Mouse (Mus musculus) left cerebral cortex, adult 2 months (tissue): ENCODE results near the gene Spata1. TPM values are rescaled to one million over a fixed set of nuclear protein-coding genes. Genes with fewer than 3 reads are reported as not detected.
"Not testable (repeated sequence)": the region's sequence is repeated elsewhere in the genome, so short reads cannot be mapped to it uniquely, and the experiment has no call there.

Experiments
- DNase-seq, 2 experiments: peaks; one replicate each; pipeline ENCODE4 v3.0.0; 2021 to 2022; ENCODE audit warnings: low spot score in 2 of 2, mixed read lengths in 1 of 2; ENCODE audit errors: extremely low spot score in 1 of 2
- H3K27ac ChIP-seq: fragments of 200-600 bp; 2 replicates; pipeline ENCODE4 v1.8.1; 2022
- H3K4me3 ChIP-seq: fragments of 200-600 bp; 2 replicates; pipeline ENCODE4 v1.8.1; 2022
- CTCF ChIP-seq: fragments of 200-600 bp; IDR thresholded peaks from 2 replicates; pipeline ENCODE4 v1.8.1; 2022; ENCODE audit warnings: antibody characterized with exemption, mild to moderate bottlenecking, moderate library complexity
- intact Hi-C: fragments of 180-260 bp; cut with DNase I; formaldehyde crosslinking; loops from one replicate; pipeline ENCODE4 v1.15.1; 2025
- total RNA-seq, 2 experiments: library from RNA; stranded (reverse); gene quantifications; 2 replicates each; pipeline ENCODE4 v1.2.3; 2021

Gene Spata1
- total RNA-seq, 2 experiments from 2014 or later = 3.2 to 3.7 TPM

DNA sequence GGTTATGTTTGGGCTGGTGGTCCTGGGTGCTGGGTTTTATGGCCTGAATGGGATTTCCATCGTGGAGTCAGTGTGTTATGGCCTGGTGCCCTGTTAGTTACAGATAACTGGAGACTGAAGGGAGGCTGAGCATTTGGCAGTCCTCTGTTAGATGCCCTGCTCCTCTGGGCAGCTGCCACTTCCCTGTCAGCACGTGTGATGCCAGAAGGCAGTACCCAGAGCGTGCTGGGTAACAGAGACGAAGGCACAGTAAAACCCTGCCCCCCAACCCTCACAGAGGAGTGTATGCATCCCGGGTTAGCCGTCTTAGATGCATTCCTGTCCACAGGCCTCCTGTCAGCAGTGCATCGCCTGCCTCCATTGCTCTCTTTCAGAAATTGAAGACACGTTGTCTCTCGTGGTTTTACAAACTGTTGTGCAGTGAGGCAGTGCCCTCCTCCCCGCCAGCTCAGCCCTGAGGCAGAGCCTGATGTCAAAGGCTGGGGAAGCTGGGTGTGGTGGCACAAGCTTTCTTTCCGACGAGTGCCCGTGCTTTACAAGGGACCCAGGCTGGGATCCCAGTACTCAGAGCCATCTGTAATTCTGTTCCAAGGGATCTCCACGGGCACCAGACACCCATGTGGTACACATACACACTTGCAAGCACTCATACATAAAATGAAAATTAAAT is 65.7 kb downstream of the Spata1 start:
- no peak for DNase-seq
- Histone ChIP-seq H3K4me3 (no peak overlapping the region), H3K27ac (no peak overlapping the region)
- TF ChIP-seq CTCF = no peak
- intact Hi-C loops = no loop called here

DNA sequence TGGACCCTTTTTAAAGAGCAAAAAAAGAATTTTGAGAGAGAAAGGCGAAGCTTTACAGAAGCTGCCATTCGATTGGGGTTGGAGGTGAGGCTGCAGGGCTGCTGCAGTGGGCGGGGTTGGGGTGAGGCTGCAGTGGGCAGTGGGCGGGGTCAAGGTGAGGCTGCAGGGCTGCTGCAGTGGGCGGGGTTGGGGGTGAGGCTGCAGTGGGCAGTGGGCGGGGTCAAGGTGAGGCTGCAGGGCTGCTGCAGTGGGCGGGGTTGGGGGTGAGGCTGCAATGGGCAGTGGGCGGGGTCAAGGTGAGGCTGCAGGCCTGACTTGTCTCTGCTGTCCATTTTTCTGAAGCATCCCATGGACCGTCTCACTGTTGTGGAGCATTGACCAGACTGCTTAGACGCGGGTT is 66.5 kb downstream of the Spata1 start:
- intact Hi-C loops = not testable (repeated sequence)

DNA sequence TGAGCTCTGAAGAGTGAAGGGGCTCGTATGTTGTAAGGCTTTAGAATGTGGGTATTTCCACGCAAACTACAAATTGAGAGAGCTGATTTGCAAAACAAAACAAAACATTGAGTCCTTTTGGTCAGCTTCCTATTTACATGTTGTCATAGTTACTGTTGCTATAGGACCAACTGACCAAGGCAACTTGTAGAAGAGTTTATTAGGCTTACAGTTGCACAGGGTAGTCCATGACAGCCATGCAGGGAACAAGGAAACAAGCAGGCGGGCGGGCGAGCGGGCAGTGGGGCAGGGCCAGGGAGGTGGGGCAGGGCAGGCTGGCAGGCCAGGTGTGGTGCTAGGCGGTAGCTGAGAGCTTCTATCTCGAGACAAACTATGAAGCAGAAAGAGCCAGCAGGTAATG is 73.1 kb downstream of the Spata1 start:
- intact Hi-C loops = no loop called here
- TF ChIP-seq CTCF = no peak
- Histone ChIP-seq H3K4me3 (no peak overlapping the region), H3K27ac (no peak overlapping the region)
- no peak for DNase-seq

More for the DNA sequence above, 66.5 kb downstream of the Spata1 start:
- DNase-seq, H3K27ac ChIP-seq, H3K4me3 ChIP-seq: not testable (repeated sequence)

DNA sequence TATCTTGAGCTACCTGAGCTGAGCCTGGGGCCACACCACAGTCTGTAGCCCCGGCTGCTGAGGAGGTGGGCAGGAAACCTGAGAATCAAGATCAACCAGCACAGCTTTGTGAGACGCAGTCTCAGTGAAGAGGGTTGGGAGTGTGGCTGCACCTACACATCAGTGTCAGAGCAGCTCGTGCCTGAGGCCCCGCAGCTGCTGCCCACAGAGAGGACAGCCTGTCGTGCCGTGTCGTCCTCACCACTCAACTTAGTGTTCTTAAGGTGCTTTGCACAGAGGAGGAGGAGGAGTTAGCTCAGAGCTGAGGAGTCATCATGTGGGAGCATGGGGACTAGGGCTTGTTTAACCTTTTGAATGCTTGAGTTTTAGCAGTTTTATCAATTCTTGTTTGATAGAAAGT is 73.7 kb downstream of the Spata1 start:
- DNase-seq = no peak
- H3K4me3 ChIP-seq = no peak overlapping the region
- TF ChIP-seq CTCF = no peak
- H3K27ac ChIP-seq = no peak overlapping the region
- intact Hi-C loops = no loop called here

DNA sequence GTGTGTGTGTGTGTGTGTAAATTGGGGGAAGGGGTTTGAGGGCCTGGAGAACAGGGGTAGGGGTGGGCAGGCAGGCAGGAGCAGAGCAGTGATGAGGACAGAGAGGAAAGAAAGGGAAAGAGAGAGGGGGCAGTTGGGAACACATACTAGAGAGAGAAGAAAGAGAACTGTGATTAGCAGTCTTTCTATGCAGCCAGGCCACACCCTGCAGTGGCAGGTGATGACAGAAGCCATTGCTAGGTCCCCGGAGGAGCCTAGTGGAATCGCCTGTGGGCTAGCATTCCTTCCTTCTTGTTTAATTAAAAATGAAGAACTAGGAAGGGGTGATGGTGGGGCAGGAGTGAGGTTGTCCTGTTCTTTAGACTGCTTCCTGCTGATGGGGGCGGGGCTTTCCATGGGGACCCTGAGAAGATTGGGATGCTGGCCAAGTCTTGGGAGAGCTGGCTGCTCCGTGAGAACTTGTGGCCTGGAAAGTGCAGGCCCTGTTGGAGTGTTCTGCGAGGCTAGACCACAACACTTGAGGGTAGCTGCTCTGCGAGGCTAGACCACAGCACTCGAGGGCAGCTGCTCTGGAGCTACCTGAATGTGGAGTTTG is 75.2 kb downstream of the Spata1 start:
- H3K27ac ChIP-seq = no peak overlapping the region
- no peak for DNase-seq
- intact Hi-C loops = no loop called here
- TF ChIP-seq CTCF = no peak
- no peak overlapping the region for H3K4me3 ChIP-seq

DNA sequence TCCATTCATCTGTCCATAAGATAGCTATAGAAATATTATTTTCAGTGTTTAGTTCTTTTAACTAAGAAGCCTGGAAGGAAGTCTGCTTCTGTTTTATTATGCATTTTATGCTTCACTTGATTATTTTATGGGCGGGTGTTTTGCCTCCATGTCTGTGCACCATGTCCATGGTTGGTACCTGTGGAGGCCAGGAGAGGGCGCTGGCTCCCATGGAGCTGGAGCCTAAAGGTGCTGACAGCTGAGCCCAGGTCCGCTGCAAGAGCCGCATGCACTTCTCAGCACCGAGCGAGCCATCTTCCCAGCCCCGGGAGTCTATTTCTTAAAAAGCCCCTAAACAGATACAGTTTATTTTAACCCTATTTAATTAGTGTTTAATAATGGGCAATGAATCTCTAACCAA is 75.8 kb downstream of the Spata1 start:
- peak; percentile 34 for TF ChIP-seq CTCF
- Histone ChIP-seq H3K4me3 (no peak overlapping the region), H3K27ac (no peak overlapping the region)
- DNase-seq = no peak
- intact Hi-C loops = no loop called here

DNA sequence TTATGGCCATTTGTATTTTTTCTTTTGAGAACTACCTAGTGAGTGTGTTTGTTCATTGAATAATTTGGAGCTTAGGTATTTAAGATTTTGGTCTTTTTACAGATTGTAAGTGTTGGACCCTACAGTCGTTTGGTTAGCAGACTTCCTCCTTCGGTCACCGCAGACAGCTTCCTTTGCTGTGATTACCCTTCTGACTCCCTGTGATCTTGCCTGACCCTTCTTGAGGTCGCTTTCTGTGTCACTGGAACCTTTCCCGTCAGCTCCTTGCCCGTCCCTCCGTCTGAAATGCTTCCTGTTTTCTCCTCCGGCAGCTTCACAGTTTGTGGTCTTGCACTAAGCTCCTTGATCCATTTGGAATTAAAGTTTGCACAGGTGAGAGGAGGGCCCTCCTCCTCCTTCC is 77.8 kb downstream of the Spata1 start:
- intact Hi-C loops = no loop called here
- TF ChIP-seq CTCF = no peak
- no peak for DNase-seq
- Histone ChIP-seq H3K27ac (no peak overlapping the region), H3K4me3 (no peak overlapping the region)

DNA sequence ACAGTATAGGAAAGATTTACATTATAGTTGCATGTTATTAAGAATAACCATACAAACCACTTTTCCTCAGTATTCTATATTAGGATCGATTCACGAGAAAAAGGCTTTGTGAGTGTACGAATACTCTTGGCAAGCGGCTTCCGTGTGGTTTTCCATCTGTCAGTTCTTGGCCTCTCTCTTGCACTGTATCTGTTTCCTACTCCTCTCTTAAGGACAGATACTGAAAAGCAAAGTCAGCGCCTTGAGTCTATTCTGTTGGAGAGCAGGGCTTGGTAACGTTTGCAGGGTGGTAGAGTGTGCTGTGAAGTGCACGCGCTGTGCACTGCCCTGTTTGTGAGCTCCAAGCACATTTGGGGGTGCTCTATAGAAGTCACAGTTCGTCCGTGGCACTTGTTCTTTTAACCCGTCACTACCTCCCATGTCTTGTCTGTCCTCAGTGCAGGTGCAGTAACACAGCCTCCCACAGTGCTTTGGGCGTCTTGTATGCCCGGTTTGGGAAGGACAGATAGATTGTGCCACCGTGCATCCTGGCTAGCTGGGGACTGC is 79.5 kb downstream of the Spata1 start:
- no peak overlapping the region for H3K4me3 ChIP-seq
- no peak for DNase-seq
- intact Hi-C loops = no loop called here
- no peak overlapping the region for H3K27ac ChIP-seq
- no peak for TF ChIP-seq CTCF

DNA sequence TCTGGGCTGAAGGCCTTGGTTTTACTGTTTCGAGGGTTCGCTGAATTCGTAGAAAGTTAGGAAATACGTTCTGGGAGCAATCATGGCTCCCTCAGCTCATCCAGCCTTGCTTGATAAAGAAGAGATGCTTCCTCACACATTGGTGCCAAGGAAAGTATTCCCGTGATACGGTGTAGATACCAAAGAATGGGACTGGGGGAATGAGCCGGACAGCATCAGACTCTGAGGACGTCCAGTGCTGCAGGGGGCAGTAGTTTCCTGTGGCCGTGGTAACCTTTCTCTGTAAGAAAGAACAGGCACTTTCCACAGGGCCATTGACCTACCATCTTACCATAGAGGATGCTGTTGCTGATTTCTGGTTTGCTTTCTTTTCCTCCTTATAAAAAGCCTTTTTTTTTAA is 80.0 kb downstream of the Spata1 start:
- H3K27ac ChIP-seq = no peak overlapping the region; the same call in 1 of the 2 replicates
- no peak for DNase-seq
- intact Hi-C loops = no loop called here
- no peak for TF ChIP-seq CTCF
- H3K4me3 ChIP-seq = no peak overlapping the region

DNA sequence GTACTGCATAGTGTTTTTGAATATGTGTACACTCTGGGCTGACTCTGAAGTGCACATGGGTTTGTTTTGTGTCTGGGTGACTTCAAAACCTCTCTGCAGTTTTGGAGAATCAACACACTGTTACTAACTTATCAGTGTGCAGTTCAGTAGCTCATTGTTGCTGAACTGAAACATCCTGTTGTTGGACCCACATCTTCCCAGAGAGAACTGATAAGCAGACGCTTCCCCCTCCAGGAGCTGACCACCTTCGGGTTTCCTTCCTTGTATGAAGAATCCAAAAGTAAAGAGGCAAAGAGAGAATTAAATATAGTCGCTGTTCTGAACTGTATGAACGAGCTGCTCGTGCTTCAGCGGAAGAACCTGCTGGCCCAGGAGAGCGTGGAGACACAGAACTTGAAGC is 80.7 kb downstream of the Spata1 start:
- TF ChIP-seq CTCF = no peak
- Histone ChIP-seq H3K27ac (no peak overlapping the region), H3K4me3 (no peak overlapping the region)
- no peak for DNase-seq
- intact Hi-C loops = no loop called here

DNA sequence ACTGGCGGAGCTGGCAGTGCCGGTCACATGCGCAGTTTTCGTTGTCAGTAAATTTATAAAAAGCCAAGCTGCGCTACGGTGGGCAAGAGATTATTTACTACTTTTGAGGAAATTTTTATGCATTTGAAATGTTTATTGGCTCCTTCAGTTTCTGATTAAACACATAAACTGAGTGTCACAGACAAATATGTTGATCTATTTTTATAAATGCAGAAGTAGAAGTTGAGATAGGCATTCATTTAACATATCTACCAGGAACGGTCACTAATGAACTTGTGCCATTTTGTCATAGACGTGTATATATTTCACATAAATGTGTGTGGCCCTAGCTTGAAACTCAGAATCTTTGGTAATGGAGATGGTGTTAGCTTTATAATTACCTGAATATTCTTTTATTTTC is 81.7 kb downstream of the Spata1 start:
- Histone ChIP-seq H3K27ac (no peak overlapping the region), H3K4me3 (no peak overlapping the region)
- intact Hi-C loops = no loop called here
- TF ChIP-seq CTCF = no peak
- no peak for DNase-seq

DNA sequence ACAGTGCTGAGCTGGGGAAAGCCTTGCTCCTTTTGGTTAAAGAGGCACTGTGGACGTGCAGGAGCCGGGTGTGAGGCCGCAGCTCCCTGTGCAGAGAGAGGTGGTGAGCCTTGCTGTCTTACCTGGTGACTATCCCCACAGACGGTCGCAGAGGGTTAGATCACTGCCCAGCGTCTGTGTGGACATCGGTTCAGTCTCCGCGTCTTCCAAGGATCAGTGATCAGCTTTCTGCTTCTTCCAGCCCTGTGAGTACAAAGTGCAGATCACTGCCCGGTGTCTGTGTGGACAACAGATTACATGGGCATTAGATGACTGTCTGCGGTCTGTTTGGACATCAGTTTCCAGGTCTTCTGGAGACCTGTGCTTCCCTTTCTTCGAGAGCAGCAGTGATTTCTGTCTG is 85.0 kb downstream of the Spata1 start:
- Histone ChIP-seq H3K4me3 (no peak overlapping the region), H3K27ac (peak overlapping the region; percentile 8; the same call in 1 of the 2 replicates)
- no peak for DNase-seq
- intact Hi-C loops = no loop called here
- TF ChIP-seq CTCF = no peak

DNA sequence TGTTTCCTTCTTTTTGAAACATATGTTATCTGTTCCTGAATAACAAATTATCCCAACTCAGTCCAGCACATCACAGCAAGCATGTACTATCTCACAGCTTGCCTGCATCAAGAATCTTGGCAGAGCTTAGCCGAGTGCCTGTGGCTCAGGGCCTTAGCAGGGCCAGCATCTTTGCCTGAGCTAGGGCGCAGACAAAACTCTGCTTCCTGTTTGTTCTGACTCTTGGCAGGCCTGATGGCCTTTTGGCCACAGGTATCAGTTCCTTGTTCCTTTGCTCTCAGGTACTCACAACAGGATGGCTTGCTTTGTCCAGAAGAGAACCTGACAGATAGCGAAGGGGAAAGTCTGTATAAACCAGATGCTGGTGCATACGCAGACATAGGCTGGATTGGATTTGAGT is 85.6 kb downstream of the Spata1 start:
- TF ChIP-seq CTCF = no peak
- intact Hi-C loops = no loop called here
- Histone ChIP-seq H3K4me3 (no peak overlapping the region), H3K27ac (no peak overlapping the region; the same call in 1 of the 2 replicates)
- no peak for DNase-seq
